Mouse (Mus musculus) left cerebral cortex, adult 18-20 months (tissue): ENCODE data around the gene Klhl28. TPM values are rescaled to one million over a fixed set of nuclear protein-coding genes. Genes with fewer than 3 reads are reported as not detected.

Experiments used
- total RNA-seq, 2 experiments: library from RNA; stranded (reverse); gene quantifications; 2 replicates each; pipeline ENCODE4 v1.2.3; 2021

Gene Klhl28
- total RNA-seq, 2 experiments from 2014 or later: 24.5 to 26.6 TPM

Other genes starting within 250 kb of the Klhl28 start
- 10 to 100 TPM; 17.3 to 18.6 TPM for gene Gm527, start 47.6 kb downstream of the Klhl28 start, total RNA-seq
- gene Togaram1, start 270 bp upstream of the Klhl28 start, total RNA-seq: 10 to 100 TPM; 54.3 to 57.4 TPM
- gene Prpf39, start 70.8 kb upstream of the Klhl28 start, total RNA-seq: 10 to 100 TPM; 37.0 to 38.1 TPM
- 100 to 1,000 TPM; 173 to 174 TPM for gene Fkbp3, start 108.5 kb upstream of the Klhl28 start, total RNA-seq
- gene Fancm, start 110.1 kb upstream of the Klhl28 start, total RNA-seq: 10 to 100 TPM; 12.7 to 14.2 TPM
- gene Mis18bp1, start 207.1 kb upstream of the Klhl28 start, total RNA-seq: under 1 TPM; 0.21 to 0.51 TPM